Mouse (Mus musculus): ENCODE data around the gene 4931440F15Rik. TPM values are rescaled to one million over a fixed set of nuclear protein-coding genes. Genes with fewer than 3 reads are reported as not detected.

The 4931440F15Rik gene
- total and polyA plus RNA-seq, 3 experiments, result 0.06 to 0.08 TPM; not detected in 1

- no peak overlapping the region for H3K4me3 ChIP-seq (ENCODE audit: control insufficient read depth in 1 of 2, insufficient read depth in 1 of 2, low read depth in 2 of 2, low read length in 2 of 2)
- no peaks in the 10 kb centered on the region for H3K79me2 ChIP-seq (ENCODE audit: control insufficient read depth, insufficient read depth, low read length, poor library complexity)
- DNase-seq (ENCODE audit: low read depth, low spot score), result peak; percentile 47
- no peaks in the 10 kb centered on the region for H3K27me3 ChIP-seq (ENCODE audit: control insufficient read depth in 1 of 2, insufficient read depth in 2 of 2, low read length in 2 of 2)
- peaks cover 0 to 8% of the 10 kb centered on the region in 2 experiments; a peak in 2 of 4 replicates for H3K36me3 ChIP-seq (ENCODE audit: control insufficient read depth in 1 of 2, insufficient read depth in 2 of 2, low read length in 2 of 2)
- 0 out of 4 replicates have a peak, but pooled peaks of 1 of the 2 experiments have one; percentile 26 for TF ChIP-seq EP300 (IDR thresholded peaks at IDR 0.05; ENCODE audit: low read depth in 1 of 2, low read length in 2 of 2)
- TF ChIP-seq TCF12 (IDR thresholded peaks at IDR 0.05; ENCODE audit: low read depth, low read length), result 0 out of 2 replicates have a peak, but pooled peaks have one; percentile 13
- TF ChIP-seq MYB (IDR thresholded peaks at IDR 0.05; ENCODE audit: low read depth, low read length), result no peak
- no peak for TF ChIP-seq ZKSCAN1 (IDR thresholded peaks at IDR 0.05; ENCODE audit: low read depth, low read length)
- TF ChIP-seq GATA1 (IDR thresholded peaks at IDR 0.05; ENCODE audit: low read depth, low read length), result peak; percentile 30; the same call in 1 of the 2 replicates
- TF ChIP-seq CTCF (IDR thresholded peaks at IDR 0.05 in 2 of 3, conservative IDR thresholded peaks at IDR 0.05 in 1 of 3; ENCODE audit: control insufficient read depth in 1 of 3, insufficient read depth in 1 of 3, low read depth in 2 of 3, low read length in 3 of 3, poor library complexity in 1 of 3, severe bottlenecking in 1 of 3), result no peak
- no peak for TF ChIP-seq GABPA (IDR thresholded peaks at IDR 0.05; ENCODE audit: low read depth, low read length)
- TF ChIP-seq ETS1 (IDR thresholded peaks at IDR 0.05; ENCODE audit: low read depth, low read length), result 0 out of 2 replicates have a peak, but pooled peaks have one; percentile 47
- TF ChIP-seq POLR2A (IDR thresholded peaks at IDR 0.05; ENCODE audit: control insufficient read depth in 1 of 2, insufficient read depth in 1 of 2, low read depth in 1 of 2, low read length in 2 of 2, poor library complexity in 1 of 2), result no peak
- TF ChIP-seq CHD1 (IDR thresholded peaks at IDR 0.05; ENCODE audit: low read depth, low read length), result no peak
- no peak for TF ChIP-seq CHD2 (IDR thresholded peaks at IDR 0.05; ENCODE audit: low read length)
- TF ChIP-seq RAD21 (IDR thresholded peaks at IDR 0.05; ENCODE audit: low read depth, low read length), result no peak
- TF ChIP-seq TBP (IDR thresholded peaks at IDR 0.05; ENCODE audit: low read depth, low read length), result no peak
- TF ChIP-seq MEF2A (IDR thresholded peaks at IDR 0.05; ENCODE audit: extremely low read depth, insufficient replicate concordance, low read depth, low read length, poor library complexity, severe bottlenecking), result peak; percentile 61; the same call in 1 of the 2 replicates
- TF ChIP-seq POLR2AphosphoS2 (IDR thresholded peaks at IDR 0.05; ENCODE audit: low read length), result no peak
- no peak for TF ChIP-seq MXI1 (IDR thresholded peaks at IDR 0.05; ENCODE audit: low read depth, low read length)
- peak; percentile 84; the same call in 1 of the 2 replicates for TF ChIP-seq JUND (IDR thresholded peaks at IDR 0.05; ENCODE audit: low read depth, low read length)
- H3K27ac ChIP-seq (ENCODE audit: control insufficient read depth, low read depth, low read length), result no peak overlapping the region; the same call in 1 of the 2 replicates
- H3K4me1 ChIP-seq (ENCODE audit: control insufficient read depth in 1 of 2, insufficient read depth in 2 of 2, low read length in 2 of 2), result peaks cover 0 to 8% of the 10 kb centered on the region in 2 experiments; a peak in 3 of 4 replicates
- no peaks in the 10 kb centered on the region for H3K9me3 ChIP-seq (replicated peaks; ENCODE audit: insufficient read depth, low read length)
- no peak overlapping the region for H3K9ac ChIP-seq (ENCODE audit: control insufficient read depth, low read depth, low read length, poor library complexity, severe bottlenecking)
These were observed 17.1 kb downstream of the 4931440F15Rik start for GRCm38 (mm10) chr11:29808173-29808980.

GRCm38 (mm10) chr11:29807325-29807724, 18.1 kb downstream of the 4931440F15Rik start:
- H3K9ac ChIP-seq (ENCODE audit: control insufficient read depth, low read depth, low read length, poor library complexity, severe bottlenecking), result no peak overlapping the region
- H3K79me2 ChIP-seq (ENCODE audit: control insufficient read depth, insufficient read depth, low read length, poor library complexity), result no peaks in the 10 kb centered on the region
- H3K36me3 ChIP-seq (ENCODE audit: control insufficient read depth in 1 of 2, insufficient read depth in 2 of 2, low read length in 2 of 2), result peaks cover 0 to 8% of the 10 kb centered on the region in 2 experiments; a peak in 2 of 4 replicates
- H3K27me3 ChIP-seq (ENCODE audit: control insufficient read depth in 1 of 2, insufficient read depth in 2 of 2, low read length in 2 of 2), result no peaks in the 10 kb centered on the region
- no peak overlapping the region for H3K4me3 ChIP-seq (ENCODE audit: control insufficient read depth in 1 of 2, insufficient read depth in 1 of 2, low read depth in 2 of 2, low read length in 2 of 2)
- no peak overlapping the region for H3K27ac ChIP-seq (ENCODE audit: control insufficient read depth, low read depth, low read length)
- no peak for DNase-seq (ENCODE audit: low read depth, low spot score)
- H3K9me3 ChIP-seq (replicated peaks; ENCODE audit: insufficient read depth, low read length), result no peaks in the 10 kb centered on the region
- TF ChIP-seq ETS1 (IDR thresholded peaks at IDR 0.05; ENCODE audit: low read depth, low read length), result no peak
- TF ChIP-seq CHD1 (IDR thresholded peaks at IDR 0.05; ENCODE audit: low read depth, low read length), result no peak
- TF ChIP-seq MYB (IDR thresholded peaks at IDR 0.05; ENCODE audit: low read depth, low read length), result no peak
- H3K4me1 ChIP-seq (ENCODE audit: control insufficient read depth in 1 of 2, insufficient read depth in 2 of 2, low read length in 2 of 2), result peaks cover 0 to 8% of the 10 kb centered on the region in 2 experiments; a peak in 3 of 4 replicates
